Mouse (Mus musculus) right cerebral cortex, postnatal 14 days (tissue): ENCODE measurements around the gene Tmem59l.
A peak's percentile ranks its signal among the peaks of the same experiment; 100 is the strongest.
"Not testable (repeated sequence)": the region's sequence is repeated elsewhere in the genome, so short reads cannot be mapped to it uniquely, and the experiment has no call there.

Experiments
- DNase-seq: peaks from one replicate; pipeline ENCODE4 v3.0.0; 2022

The Tmem59l gene

GRCm38 (mm10) chr8:70486941-70487520, at the start of gene Tmem59l:
Gene Tmem59l (minus strand): TSS chr8:70487358.
- peak; percentile 66 for DNase-seq

GRCm38 (mm10) chr8:70535701-70536100, 48.5 kb upstream of the Tmem59l start:
- no peak for DNase-seq

- DNase-seq: no peak
Measured at GRCm38 (mm10) chr8:70535221-70535620, 48.1 kb upstream of the Tmem59l start.

- no peak for DNase-seq
Measured at GRCm38 (mm10) chr8:70534281-70534680, 47.1 kb upstream of the Tmem59l start.

- DNase-seq: no peak
Measured at GRCm38 (mm10) chr8:70530314-70530713, 43.2 kb upstream of the Tmem59l start.

- DNase-seq: no peak
Measured at GRCm38 (mm10) chr8:70529741-70530161, 42.6 kb upstream of the Tmem59l start.

- no peak for DNase-seq
Measured at GRCm38 (mm10) chr8:70529299-70529698, 42.1 kb upstream of the Tmem59l start.

GRCm38 (mm10) chr8:70528182-70528797, 41.1 kb upstream of the Tmem59l start:
- DNase-seq: no peak

GRCm38 (mm10) chr8:70527512-70528181, 40.5 kb upstream of the Tmem59l start, which contains the start of the genes Fkbp8 and Kxd1:
Gene Fkbp8 (plus strand): TSS chr8:70527724.
Gene Kxd1 (minus strand): TSS chr8:70527956.
- peak; percentile 98 for DNase-seq

GRCm38 (mm10) chr8:70527111-70527511, 40.0 kb upstream of the Tmem59l start:
- DNase-seq: no peak

GRCm38 (mm10) chr8:70522592-70523403, 35.6 kb upstream of the Tmem59l start:
- DNase-seq: peak; percentile 95

GRCm38 (mm10) chr8:70519606-70520005, 32.4 kb upstream of the Tmem59l start:
- DNase-seq: no peak

- no peak for DNase-seq
Measured at GRCm38 (mm10) chr8:70519043-70519442, 31.9 kb upstream of the Tmem59l start.

- DNase-seq: no peak
Measured at GRCm38 (mm10) chr8:70517940-70518643, 30.9 kb upstream of the Tmem59l start.

GRCm38 (mm10) chr8:70513441-70513840, 26.3 kb upstream of the Tmem59l start:
- DNase-seq: no peak

GRCm38 (mm10) chr8:70512253-70512903, 25.2 kb upstream of the Tmem59l start:
- DNase-seq: no peak

- DNase-seq: no peak
Measured at GRCm38 (mm10) chr8:70511770-70512169, 24.6 kb upstream of the Tmem59l start.

GRCm38 (mm10) chr8:70511174-70511573, 24.0 kb upstream of the Tmem59l start:
- DNase-seq: not testable (repeated sequence)

- peak; percentile 97 for DNase-seq
Measured at GRCm38 (mm10) chr8:70510228-70510915, 23.2 kb upstream of the Tmem59l start, which contains the start of gene Uba52. Gene Uba52 (minus strand): TSS chr8:70510801.

- DNase-seq: no peak
Measured at GRCm38 (mm10) chr8:70509281-70509952, 22.3 kb upstream of the Tmem59l start.

- DNase-seq: no peak
Measured at GRCm38 (mm10) chr8:70507027-70507393, 19.9 kb upstream of the Tmem59l start.
